Mouse (Mus musculus) testis, adult 2 months (tissue): ENCODE results near the gene Tnrc6c. TPM values are rescaled to one million over a fixed set of nuclear protein-coding genes. Genes with fewer than 3 reads are reported as not detected.
A peak's percentile ranks its signal among the peaks of the same experiment; 100 is the strongest.

Experiments used
- H3K27ac ChIP-seq: fragments of 200-500 bp; 2 replicates; pipeline ENCODE4 v1.5.1; 2012; ENCODE audit warnings: low read depth, low read length; ENCODE audit not compliant: control insufficient read depth, insufficient read depth
- H3K27me3 ChIP-seq: fragments of 200-500 bp; 2 replicates; pipeline ENCODE4 v1.6.1; 2012; ENCODE audit warnings: mild to moderate bottlenecking, low read length, moderate library complexity; ENCODE audit not compliant: control insufficient read depth, insufficient read depth
- H3K36me3 ChIP-seq: fragments of 200-500 bp; 2 replicates; pipeline ENCODE4 v1.6.1; 2012; ENCODE audit warnings: mild to moderate bottlenecking, low read length; ENCODE audit not compliant: control insufficient read depth, insufficient read depth
- H3K4me1 ChIP-seq: fragments of 200-500 bp; 2 replicates; pipeline ENCODE4 v1.6.1; 2012; ENCODE audit warnings: low read length; ENCODE audit not compliant: control insufficient read depth, insufficient read depth
- H3K4me3 ChIP-seq: fragments of 200-500 bp; 2 replicates; pipeline ENCODE4 v1.5.1; 2012; ENCODE audit warnings: low read depth, mild to moderate bottlenecking, low read length, moderate library complexity, mixed read lengths; ENCODE audit not compliant: control insufficient read depth
- CTCF ChIP-seq: fragments of 200-500 bp; IDR thresholded peaks from 2 replicates; pipeline ENCODE4 v1.5.1; 2012; ENCODE audit warnings: low read depth, mild to moderate bottlenecking, inconsistent platforms, low read length, moderate library complexity; ENCODE audit not compliant: control insufficient read depth, insufficient read depth, insufficient replicate concordance
- POLR2A ChIP-seq: fragments of 200-500 bp; IDR thresholded peaks from 2 replicates; pipeline ENCODE4 v1.6.1; 2012; ENCODE audit warnings: low read depth, mild to moderate bottlenecking, inconsistent platforms, low read length, moderate library complexity; ENCODE audit not compliant: control insufficient read depth
- polyA plus RNA-seq: library from polyadenylated mRNA; depleted of rRNA; stranded (reverse); fragments of >200 nt; gene quantifications from 2 replicates; pipeline ENCODE4 v1.2.3, GENCODE M21; 2012

The Tnrc6c gene
- polyA plus RNA-seq, 1 experiment = 28.0 TPM

DNA sequence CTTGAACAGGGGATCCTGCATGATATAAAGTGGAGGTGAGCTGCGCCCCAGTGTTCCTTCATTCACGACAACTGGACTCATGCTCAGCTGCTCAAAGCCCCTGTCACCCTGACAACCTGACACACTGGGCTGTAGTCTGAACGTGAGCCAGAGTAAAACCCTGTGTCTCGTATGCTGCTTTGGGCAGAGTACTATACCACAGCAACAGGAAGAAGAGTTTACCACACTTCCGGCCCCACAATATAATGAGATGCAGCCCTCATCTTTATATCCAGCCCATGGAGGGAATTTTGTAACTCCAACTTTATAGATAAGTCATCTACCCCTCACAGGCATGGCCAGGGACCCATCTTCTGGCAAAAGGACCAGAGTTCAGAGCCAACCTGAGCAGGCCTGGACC lies 123.0 kb downstream of the Tnrc6c start:
- Histone ChIP-seq H3K4me3 (no peak overlapping the region), H3K36me3 (no peaks in the 10 kb centered on the region), H3K27ac (no peak overlapping the region), H3K27me3 (no peaks in the 10 kb centered on the region), H3K4me1 (peaks cover 36% of the 10 kb centered on the region)
- TF ChIP-seq POLR2A = no peak
- no peak for TF ChIP-seq CTCF

DNA sequence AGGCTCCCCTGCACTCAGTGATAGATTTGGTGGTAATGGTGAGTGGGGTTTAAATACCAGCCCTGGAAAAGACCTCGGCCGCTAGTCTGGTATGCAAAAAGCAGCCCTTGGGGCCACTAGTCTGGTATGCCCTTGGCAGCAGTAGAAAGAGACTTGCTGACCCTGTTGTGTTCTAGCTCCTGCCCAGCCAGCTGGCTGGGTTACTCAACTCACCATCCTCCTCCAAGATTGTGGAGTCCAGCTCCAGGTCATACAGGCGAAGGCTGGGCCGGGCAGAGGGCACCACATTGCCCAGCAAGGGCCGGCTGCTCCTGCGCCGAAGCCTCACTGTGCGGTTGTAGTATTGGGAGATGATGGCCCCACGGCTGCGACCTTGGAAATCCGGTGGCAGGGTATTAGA lies 123.9 kb downstream of the Tnrc6c start:
- no peaks in the 10 kb centered on the region for H3K27me3 ChIP-seq
- no peak overlapping the region for H3K4me3 ChIP-seq
- TF ChIP-seq CTCF = no peak
- TF ChIP-seq POLR2A = no peak
- H3K27ac ChIP-seq = no peak overlapping the region
- peaks cover 33% of the 10 kb centered on the region for H3K4me1 ChIP-seq
- H3K36me3 ChIP-seq = no peaks in the 10 kb centered on the region

DNA sequence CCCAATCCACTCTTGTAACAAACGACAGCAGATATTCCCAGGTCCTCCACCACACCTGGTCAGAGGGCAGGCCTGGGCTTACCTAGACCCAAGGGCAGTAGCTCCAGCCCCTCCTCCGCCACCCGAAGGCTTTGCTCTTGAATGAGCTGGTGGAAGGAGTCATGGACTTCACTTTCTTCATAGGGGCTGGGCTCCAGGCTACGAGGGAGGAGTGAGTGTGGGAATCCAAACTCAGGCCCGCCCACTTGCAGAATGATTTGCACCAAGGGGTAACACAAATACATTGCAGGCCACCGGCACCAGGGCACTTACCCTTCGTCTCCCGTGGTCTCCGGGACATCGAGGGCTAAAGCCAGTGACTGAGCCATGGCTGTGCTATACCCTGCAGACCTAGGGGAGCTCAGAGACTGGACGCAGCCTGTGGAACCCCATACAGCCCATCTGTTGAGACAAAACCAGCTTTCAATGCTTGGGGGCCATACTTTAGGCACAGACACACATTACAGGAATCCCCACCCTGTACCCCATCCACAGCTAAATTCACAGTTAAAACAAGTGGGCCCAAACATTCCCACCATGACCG lies 124.9 kb downstream of the Tnrc6c start:
- Histone ChIP-seq H3K27me3 (no peaks in the 10 kb centered on the region), H3K27ac (peak overlapping the region; percentile 88), H3K4me3 (peak overlapping the region; percentile 76), H3K4me1 (peaks cover 29% of the 10 kb centered on the region), H3K36me3 (no peaks in the 10 kb centered on the region)
- TF ChIP-seq POLR2A = no peak
- no peak for TF ChIP-seq CTCF

DNA sequence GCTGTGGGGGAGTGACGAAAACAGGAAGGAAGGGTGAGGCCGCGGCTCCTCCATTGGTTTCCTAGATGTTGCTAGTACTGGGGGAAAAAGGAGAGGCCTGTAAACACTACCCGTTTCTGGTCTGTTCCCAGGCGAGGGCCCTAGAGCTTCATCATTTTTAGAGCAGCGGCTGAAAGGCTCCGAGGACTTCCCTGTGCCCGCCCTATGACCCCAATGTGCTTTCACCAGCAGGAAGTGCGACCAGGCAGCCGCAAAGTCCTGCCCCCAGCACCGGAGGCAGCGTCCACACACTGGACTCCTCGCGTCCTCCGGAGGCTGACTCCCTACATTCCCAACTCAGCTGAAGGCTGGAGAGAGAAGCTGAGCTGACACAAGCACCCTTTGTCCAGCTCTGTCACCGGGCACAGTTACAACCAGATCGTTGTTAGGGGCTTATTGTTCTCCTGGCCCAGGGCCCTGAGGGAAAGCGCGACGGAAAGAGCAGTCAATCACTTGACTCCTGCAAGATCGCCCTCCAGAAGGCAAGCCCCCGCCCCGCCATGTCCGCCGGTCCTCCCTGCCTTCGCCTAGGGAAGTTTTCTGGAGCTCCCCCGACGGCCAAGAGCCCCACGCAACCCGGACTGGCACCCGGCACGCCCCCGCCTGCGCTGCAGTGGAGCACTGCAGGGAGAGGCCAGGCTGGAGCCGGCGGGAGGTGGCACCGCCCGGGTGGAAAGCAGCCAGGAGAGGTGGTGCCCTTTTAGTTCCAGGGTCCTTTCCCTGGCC lies 125.5 kb downstream of the Tnrc6c start:
- TF ChIP-seq CTCF (no peak), POLR2A (peak; percentile 36; the same call in 1 of the 2 replicates)
- peaks cover 29% of the 10 kb centered on the region for H3K4me1 ChIP-seq
- peak overlapping the region; percentile 88 for H3K27ac ChIP-seq
- no peaks in the 10 kb centered on the region for H3K27me3 ChIP-seq
- H3K36me3 ChIP-seq = no peaks in the 10 kb centered on the region
- peak overlapping the region; percentile 76 for H3K4me3 ChIP-seq

DNA sequence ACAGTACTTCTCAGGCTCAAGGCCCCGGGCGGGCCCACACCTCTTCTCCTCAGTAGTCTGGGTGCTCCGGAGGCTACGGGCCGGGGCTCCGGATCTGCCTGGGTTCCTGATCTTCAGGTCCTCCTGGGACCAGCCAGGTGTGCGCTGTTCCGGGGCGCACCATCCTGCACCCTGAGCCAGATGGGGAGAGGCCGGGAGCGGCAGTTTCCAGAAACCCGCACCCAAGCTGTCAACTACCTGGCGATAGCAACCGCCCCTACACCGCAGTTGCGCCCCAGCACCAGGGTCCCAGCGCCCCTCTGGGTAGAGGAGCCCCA lies 126.1 kb downstream of the Tnrc6c start:
- H3K27ac ChIP-seq = peak overlapping the region; percentile 69
- H3K27me3 ChIP-seq = no peaks in the 10 kb centered on the region
- no peaks in the 10 kb centered on the region for H3K36me3 ChIP-seq
- peak overlapping the region; percentile 76 for H3K4me3 ChIP-seq
- no peak; the same call in 1 of the 2 replicates for TF ChIP-seq POLR2A
- TF ChIP-seq CTCF = no peak
- peaks cover 29% of the 10 kb centered on the region for H3K4me1 ChIP-seq

DNA sequence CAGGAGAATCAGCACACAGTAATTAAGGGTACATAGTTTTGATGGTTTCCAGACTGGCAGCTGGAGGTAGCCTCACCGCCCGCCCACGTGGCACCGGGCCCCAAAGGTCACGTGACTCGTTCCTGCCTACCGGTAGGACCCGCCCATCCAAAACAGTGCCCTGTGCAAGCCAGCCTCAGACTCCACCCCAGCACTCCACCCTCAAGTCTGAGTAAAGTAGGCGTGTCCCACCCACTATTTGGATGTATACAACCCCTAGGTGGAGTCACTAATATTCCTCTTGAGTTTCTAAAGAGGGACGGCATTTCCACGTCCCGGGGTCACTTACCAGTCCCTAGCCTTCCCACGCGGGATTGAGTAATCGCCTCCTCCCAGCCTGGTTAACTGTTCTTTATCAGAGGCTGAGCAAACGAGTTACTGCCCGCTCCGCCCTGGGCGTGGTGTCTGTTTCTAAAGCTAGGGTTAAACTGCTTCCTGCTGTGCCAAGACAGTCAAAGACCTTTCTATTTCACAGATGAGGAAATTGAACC lies 126.6 kb downstream of the Tnrc6c start:
- no peak for TF ChIP-seq CTCF
- TF ChIP-seq POLR2A = no peak; the same call in 1 of the 2 replicates
- Histone ChIP-seq H3K27ac (peak overlapping the region; percentile 69), H3K4me3 (peak overlapping the region; percentile 76), H3K36me3 (no peaks in the 10 kb centered on the region), H3K27me3 (no peaks in the 10 kb centered on the region), H3K4me1 (peaks cover 29% of the 10 kb centered on the region)

DNA sequence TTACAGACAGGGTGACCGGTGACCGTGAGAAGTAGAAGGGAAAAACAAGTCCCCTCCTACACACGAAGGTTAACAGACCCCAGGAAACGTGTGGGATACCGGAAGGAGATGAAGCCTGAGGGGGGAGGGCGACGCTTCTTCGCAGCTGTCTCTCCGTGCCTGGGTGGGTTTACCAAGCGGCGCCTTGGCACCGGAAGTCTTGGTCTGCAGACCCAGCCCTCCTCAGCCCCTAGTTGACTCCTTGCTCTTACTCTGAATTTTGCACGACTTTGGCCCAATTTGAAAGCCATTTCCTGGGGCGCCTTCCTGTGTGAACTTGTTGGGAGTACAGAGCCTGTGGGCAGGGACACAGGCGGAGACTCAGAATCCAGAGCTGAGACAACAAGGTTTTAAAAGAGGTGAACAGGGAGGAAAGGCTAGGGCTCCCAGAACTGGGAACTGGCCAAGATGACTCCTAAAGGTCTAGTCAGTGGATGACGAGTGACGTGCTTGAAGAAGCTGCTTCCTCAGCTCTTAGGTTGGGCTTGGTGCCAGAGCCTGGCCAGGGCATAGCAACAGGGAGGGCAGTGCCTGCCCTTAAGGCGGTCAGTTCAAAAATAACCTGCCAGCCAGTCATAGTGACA lies 127.2 kb downstream of the Tnrc6c start:
- peak overlapping the region; percentile 2 for H3K4me3 ChIP-seq
- H3K27me3 ChIP-seq = no peaks in the 10 kb centered on the region
- no peak for TF ChIP-seq POLR2A
- TF ChIP-seq CTCF = no peak
- peak overlapping the region; percentile 49; the same call in 1 of the 2 replicates for H3K27ac ChIP-seq
- H3K36me3 ChIP-seq = no peaks in the 10 kb centered on the region
- H3K4me1 ChIP-seq = peaks cover 29% of the 10 kb centered on the region
